ENCODE assay signal across 8 mouse cellular contexts in the genomic region with DNA sequence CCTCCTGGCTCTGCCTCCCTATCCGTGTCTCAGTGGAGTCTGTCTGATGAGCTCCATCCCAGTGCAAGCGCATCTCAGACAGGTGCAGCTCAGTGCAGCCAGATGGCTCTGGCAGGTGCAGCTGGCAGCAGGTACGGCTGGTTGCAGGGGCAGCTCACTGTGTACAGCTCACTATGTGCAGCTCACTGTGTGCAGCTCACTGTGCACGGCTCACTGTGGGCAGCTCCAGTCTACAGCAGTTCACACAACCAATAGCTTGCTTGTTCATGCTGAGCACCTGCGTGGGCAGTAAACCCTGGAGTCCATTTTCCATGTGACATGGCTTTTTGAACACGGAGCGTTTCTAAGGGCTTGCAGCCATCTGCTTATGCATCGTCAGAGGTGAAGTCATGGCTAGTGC. TPM values are rescaled to one million over a fixed set of nuclear protein-coding genes. Genes with fewer than 3 reads are reported as not detected.
DNase-seq lines count a peak whose midpoint lies in the region; ATAC-seq and TF ChIP-seq lines count a peak whose summit lies in the region.
"Had no signal": no experiment of that assay in that cellular context is flagged by ENCODE, and none has a peak within 500 bp of the region (broad histone marks: within the 10 kb centered on the region; RNA-seq: fewer than 3 reads in every experiment).

No protein-coding gene starts in this region.

- H3K4me1 ChIP-seq in kidney, adult 2 months (ENCODE audit: control insufficient read depth, insufficient read depth, low read length) = peaks cover 14% of the 10 kb centered on the region
- peaks cover 14% of the 10 kb centered on the region; the same call in 1 of the 2 replicates for H3K4me1 ChIP-seq in midbrain, embryonic 15.5 days
- H3K4me1 ChIP-seq in midbrain, embryonic 11.5 days (ENCODE audit: control insufficient read depth, insufficient read depth, low read length) = peaks cover 2% of the 10 kb centered on the region; the same call in 1 of the 2 replicates
- peaks cover 8% of the 10 kb centered on the region for H3K4me1 ChIP-seq in stomach, embryonic 16.5 days (ENCODE audit: control insufficient read depth, insufficient read depth, low read length)

- H3K27ac ChIP-seq in kidney, adult 2 months (ENCODE audit: insufficient read depth, low read depth, low read length) = no peak overlapping the region
- no peak overlapping the region for H3K27ac ChIP-seq in midbrain, embryonic 15.5 days
- no peak overlapping the region for H3K27ac ChIP-seq in midbrain, embryonic 11.5 days (ENCODE audit: low read depth, low read length)
- no peak overlapping the region for H3K27ac ChIP-seq in stomach, embryonic 16.5 days (ENCODE audit: low read length)

- no peak overlapping the region for H3K9ac ChIP-seq in midbrain, embryonic 15.5 days
- no peak overlapping the region for H3K9ac ChIP-seq in midbrain, embryonic 11.5 days (ENCODE audit: low read length)
- H3K9ac ChIP-seq in stomach, embryonic 16.5 days (ENCODE audit: low read length) = 0 out of 2 replicates have a peak overlapping the region, but pooled peaks have one; percentile 7

- no peaks in the 10 kb centered on the region for H3K36me3 ChIP-seq in kidney, adult 2 months (ENCODE audit: control insufficient read depth, insufficient read depth, low read length)
- no peaks in the 10 kb centered on the region for H3K36me3 ChIP-seq in midbrain, embryonic 15.5 days (replicated peaks)
- no peaks in the 10 kb centered on the region; the same call in 1 of the 2 replicates for H3K36me3 ChIP-seq in midbrain, embryonic 11.5 days (ENCODE audit: control insufficient read depth, insufficient read depth, low read length)
- H3K36me3 ChIP-seq in stomach, embryonic 16.5 days (ENCODE audit: control insufficient read depth, insufficient read depth, low read length) = no peaks in the 10 kb centered on the region

- ATAC-seq in midbrain, embryonic 15.5 days (replicated peaks) = no peak
- ATAC-seq in midbrain, embryonic 11.5 days (ENCODE audit: low FRiP score) = no peak
- no peak for ATAC-seq in stomach, embryonic 16.5 days (ENCODE audit: insufficient read depth, low FRiP score)

- no peak for TF ChIP-seq POLR2A in kidney, adult 2 months (IDR thresholded peaks at IDR 0.05; ENCODE audit: low read depth, low read length)

- TF ChIP-seq CTCF in kidney, adult 2 months (conservative IDR thresholded peaks at IDR 0.05; ENCODE audit: insufficient read depth, insufficient read length, low read depth, low read length) = no peak

- WGBS in kidney, adult 2 months = 74% methylated on average over 8 of the region's 8 CpGs
- WGBS in midbrain, embryonic 15.5 days = 86% methylated on average over 8 of the region's 8 CpGs
- WGBS in midbrain, embryonic 11.5 days = 91% methylated on average over 8 of the region's 8 CpGs
- 82% methylated on average over 8 of the region's 8 CpGs for WGBS in stomach, embryonic 16.5 days

- H3K9me3 ChIP-seq in midbrain, embryonic 15.5 days = no peaks in the 10 kb centered on the region
- H3K9me3 ChIP-seq in midbrain, embryonic 11.5 days (ENCODE audit: control insufficient read depth, low read length) = no peaks in the 10 kb centered on the region
- no peaks in the 10 kb centered on the region for H3K9me3 ChIP-seq in stomach, embryonic 16.5 days (replicated peaks; ENCODE audit: control insufficient read depth, low read length)

- DNase-seq in kidney, adult 2 months = no peak
- no peak for DNase-seq in kidney, postnatal 25 days
- DNase-seq in midbrain, embryonic 11.5 days (ENCODE audit: low spot score, missing footprints) = no peak
- DNase-seq in cerebellum, postnatal 25 days = peak; percentile 70 to 77
- DNase-seq in adrenal gland, postnatal 10 days = no peak
- DNase-seq: thymus, postnatal 14 days had no signal

- H3K4me3 ChIP-seq in kidney, adult 2 months (ENCODE audit: insufficient read depth, low read depth, low read length) = peak overlapping the region; percentile 25
- H3K4me3 ChIP-seq in midbrain, embryonic 15.5 days = no peak overlapping the region
- H3K4me3 ChIP-seq in midbrain, embryonic 11.5 days (ENCODE audit: low read depth, low read length) = no peak overlapping the region
- H3K4me3 ChIP-seq in stomach, embryonic 16.5 days (replicated peaks; ENCODE audit: low read length) = no peak overlapping the region

- peak overlapping the region; percentile 11; the same call in 1 of the 2 replicates for H3K4me2 ChIP-seq in midbrain, embryonic 15.5 days
- no peak overlapping the region for H3K4me2 ChIP-seq in midbrain, embryonic 11.5 days
- peak overlapping the region; percentile 11; the same call in 1 of the 2 replicates for H3K4me2 ChIP-seq in stomach, embryonic 16.5 days (ENCODE audit: low read depth, low read length)

- no peaks in the 10 kb centered on the region for H3K27me3 ChIP-seq in kidney, adult 2 months (replicated peaks; ENCODE audit: control insufficient read depth, insufficient read depth, low read length)
- H3K27me3 ChIP-seq in midbrain, embryonic 15.5 days (replicated peaks) = no peaks in the 10 kb centered on the region
- H3K27me3 ChIP-seq in midbrain, embryonic 11.5 days (ENCODE audit: control insufficient read depth, insufficient read depth, low read length) = no peaks in the 10 kb centered on the region
- no peaks in the 10 kb centered on the region for H3K27me3 ChIP-seq in stomach, embryonic 16.5 days (ENCODE audit: control insufficient read depth, insufficient read depth, low read length)

RNA-seq across cellular contexts. Expression of a gene that starts 54.4 kb away (rescaled TPM):
- polyA plus RNA-seq in kidney, adult 2 months (2012; rRNA removed) = 15.1 and 16.6 TPM in 2 replicates
- polyA plus RNA-seq in midbrain, embryonic 15.5 days (2015; fragmentation: Nextera tagmentation; extraction: Ambion mirVana) = 176 and 189 TPM in 2 replicates
- 44.2 and 46.0 TPM in 2 replicates for polyA plus RNA-seq in midbrain, embryonic 11.5 days (2014; fragmentation: Nextera tagmentation; extraction: Ambion mirVana)
- 18.5 and 19.9 TPM in 2 replicates for polyA plus RNA-seq in stomach, embryonic 16.5 days (2015; fragmentation: Nextera tagmentation; extraction: Ambion mirVana)
- 10 to 100 TPM; 43.0 to 52.5 TPM for total RNA-seq in adrenal gland, postnatal 10 days (2021)

Comparison
In these comparisons a context has a peak if more than half of its experiments do, and no peak if none do; other contexts are left out.
1. DNase-seq: peak in cerebellum, postnatal 25 days (2 of 2); none in kidney, adult 2 months (single experiment), kidney, postnatal 25 days (0 of 2), midbrain, embryonic 11.5 days (single experiment) and adrenal gland, postnatal 10 days (single experiment).